Mouse (Mus musculus) left cerebral cortex, adult 2 months (tissue): ENCODE measurements around the gene Edil3. TPM values are rescaled to one million over a fixed set of nuclear protein-coding genes. Genes with fewer than 3 reads are reported as not detected.
"Not testable (repeated sequence)": the region's sequence is repeated elsewhere in the genome, so short reads cannot be mapped to it uniquely, and the experiment has no call there.

Experiments used
- DNase-seq, 2 experiments: peaks; one replicate each; pipeline ENCODE4 v3.0.0; 2021 to 2022; ENCODE audit warnings: low spot score in 2 of 2, mixed read lengths in 1 of 2; ENCODE audit errors: extremely low spot score in 1 of 2
- H3K27ac ChIP-seq: fragments of 200-600 bp; 2 replicates; pipeline ENCODE4 v1.8.1; 2022
- H3K4me3 ChIP-seq: fragments of 200-600 bp; 2 replicates; pipeline ENCODE4 v1.8.1; 2022
- CTCF ChIP-seq: fragments of 200-600 bp; IDR thresholded peaks from 2 replicates; pipeline ENCODE4 v1.8.1; 2022; ENCODE audit warnings: antibody characterized with exemption, mild to moderate bottlenecking, moderate library complexity
- intact Hi-C: fragments of 180-260 bp; cut with DNase I; formaldehyde crosslinking; loops from one replicate; pipeline ENCODE4 v1.15.1; 2025
- total RNA-seq, 2 experiments: library from RNA; stranded (reverse); gene quantifications; 2 replicates each; pipeline ENCODE4 v1.2.3; 2021

The Edil3 gene
- total RNA-seq, 2 experiments from 2014 or later: 90.4 to 91.8 TPM

- H3K4me3 ChIP-seq: no peak overlapping the region
- TF ChIP-seq CTCF: no peak
- no peak for DNase-seq
- intact Hi-C loops: no loop called here
- no peak overlapping the region for H3K27ac ChIP-seq
These were observed 186.6 kb downstream of the Edil3 start for GRCm38 (mm10) chr13:89007696-89008427.

GRCm38 (mm10) chr13:89012500-89012899, 191.2 kb downstream of the Edil3 start:
- DNase-seq: no peak
- TF ChIP-seq CTCF: no peak
- Histone ChIP-seq H3K27ac (no peak overlapping the region), H3K4me3 (no peak overlapping the region)
- intact Hi-C loops: no loop called here

- intact Hi-C loops: no loop called here
- TF ChIP-seq CTCF: no peak
- Histone ChIP-seq H3K4me3 (no peak overlapping the region), H3K27ac (no peak overlapping the region)
- no peak for DNase-seq
These were observed 208.7 kb downstream of the Edil3 start for GRCm38 (mm10) chr13:89029817-89030539.

GRCm38 (mm10) chr13:89035711-89036110, 214.4 kb downstream of the Edil3 start:
- intact Hi-C loops: no loop called here

GRCm38 (mm10) chr13:89041495-89041894, 220.2 kb downstream of the Edil3 start:
- Histone ChIP-seq H3K27ac (no peak overlapping the region), H3K4me3 (no peak overlapping the region)
- TF ChIP-seq CTCF: no peak
- intact Hi-C loops: no loop called here
- no peak for DNase-seq

More at GRCm38 (mm10) chr13:89035711-89036110, 214.4 kb downstream of the Edil3 start:
- no peak overlapping the region for H3K4me3 ChIP-seq
- no peak overlapping the region for H3K27ac ChIP-seq
- no peak for TF ChIP-seq CTCF
- no peak for DNase-seq

GRCm38 (mm10) chr13:89070132-89070531, 248.9 kb downstream of the Edil3 start:
- intact Hi-C loops, DNase-seq, H3K27ac ChIP-seq, H3K4me3 ChIP-seq: not testable (repeated sequence)

GRCm38 (mm10) chr13:89076212-89076611, 254.9 kb downstream of the Edil3 start:
- DNase-seq: no peak
- no peak overlapping the region for H3K4me3 ChIP-seq
- no peak for TF ChIP-seq CTCF
- intact Hi-C loops: no loop called here
- H3K27ac ChIP-seq: no peak overlapping the region

GRCm38 (mm10) chr13:89105889-89106288, 284.6 kb downstream of the Edil3 start:
- peak overlapping the region; percentile 47; the same call in 1 of the 2 replicates for H3K27ac ChIP-seq
- intact Hi-C loops: no loop called here
- no peak for TF ChIP-seq CTCF
- H3K4me3 ChIP-seq: no peak overlapping the region
- DNase-seq: no peak

- TF ChIP-seq CTCF: no peak
- intact Hi-C loops: no loop called here
- Histone ChIP-seq H3K4me3 (no peak overlapping the region), H3K27ac (no peak overlapping the region)
- DNase-seq: no peak
These were observed 296.3 kb downstream of the Edil3 start for GRCm38 (mm10) chr13:89117551-89117950.

GRCm38 (mm10) chr13:89119809-89120208, 298.5 kb downstream of the Edil3 start:
- Histone ChIP-seq H3K27ac (no peak overlapping the region), H3K4me3 (no peak overlapping the region)
- DNase-seq: no peak
- intact Hi-C loops: no loop called here
- no peak for TF ChIP-seq CTCF

- Histone ChIP-seq H3K4me3 (no peak overlapping the region), H3K27ac (no peak overlapping the region)
- TF ChIP-seq CTCF: no peak
- no peak for DNase-seq
- intact Hi-C loops: no loop called here
These were observed 301.4 kb downstream of the Edil3 start for GRCm38 (mm10) chr13:89122511-89123253.

- no peak for TF ChIP-seq CTCF
- H3K4me3 ChIP-seq: no peak overlapping the region
- intact Hi-C loops: no loop called here
- H3K27ac ChIP-seq: no peak overlapping the region
- no peak for DNase-seq
These were observed 302.1 kb downstream of the Edil3 start for GRCm38 (mm10) chr13:89123396-89123795.
